Mouse (Mus musculus) ES-E14 (cell line): ENCODE measurements at regions not wholly inside any gene's neighbourhood (a gene's known extent, or its start where the extent isn't known, plus 50 kb on each side); places are given as distances from the start of the nearest gene placed in this dataset.
"Not testable (repeated sequence)": the region's sequence is repeated elsewhere in the genome, so short reads cannot be mapped to it uniquely, and the experiment has no call there.

Source experiments
- DNase-seq: peaks from one replicate; pipeline ENCODE4 v3.0.0-alpha.2; 2013; ENCODE audit warnings: low read depth, low spot score
- H3K27ac ChIP-seq: 2 replicates; pipeline ENCODE4 v1.5.1; 2012; ENCODE audit warnings: low read depth, mild to moderate bottlenecking, low read length, moderate library complexity, mixed read lengths; ENCODE audit not compliant: poor library complexity, insufficient read depth, severe bottlenecking
- H3K36me3 ChIP-seq: 2 replicates; pipeline ENCODE4 v1.6.1; 2012; ENCODE audit warnings: mild to moderate bottlenecking, low read length, moderate library complexity, mixed read lengths; ENCODE audit not compliant: control insufficient read depth, poor library complexity, insufficient read depth, severe bottlenecking
- H3K4me1 ChIP-seq, 2 experiments: fragments of 150-350 bp in 1 of 2; sonication (generic) in 1 of 2; 2 replicates each; pipeline ENCODE4 v1.6.1; 2012; ENCODE audit warnings: low read length in 2 of 2, mild to moderate bottlenecking in 1 of 2, mixed read lengths in 1 of 2; ENCODE audit not compliant: control insufficient read depth in 2 of 2, insufficient read depth in 2 of 2, poor library complexity in 1 of 2
- H3K4me3 ChIP-seq, 2 experiments: fragments of 150-350 bp in 1 of 2; sonication (generic) in 1 of 2; 2 replicates each; pipeline ENCODE4 v1.5.1; 2012; ENCODE audit warnings: low read length in 2 of 2, low read depth in 1 of 2, mild to moderate bottlenecking in 1 of 2, mixed read lengths in 1 of 2; ENCODE audit not compliant: insufficient read depth in 1 of 2, poor library complexity in 1 of 2, severe bottlenecking in 1 of 2
- H3K9ac ChIP-seq: 2 replicates; pipeline ENCODE4 v1.6.1; 2012; ENCODE audit warnings: low read depth, mild to moderate bottlenecking, low read length, mixed read lengths; ENCODE audit not compliant: poor library complexity, insufficient read depth, severe bottlenecking
- H3K9me3 ChIP-seq: fragments of 150-350 bp; sonication (generic); 2 replicates; pipeline ENCODE4 v1.6.1; 2012; ENCODE audit warnings: low read depth, mild to moderate bottlenecking, low read length; ENCODE audit not compliant: control insufficient read depth, insufficient read depth
- CHD2 ChIP-seq: IDR thresholded peaks from 2 replicates; pipeline ENCODE4 v1.6.1; 2014; ENCODE audit warnings: mild to moderate bottlenecking, low read depth, low read length, inconsistent platforms
- HCFC1 ChIP-seq: IDR thresholded peaks from 2 replicates; pipeline ENCODE4 v1.6.1; 2012; ENCODE audit warnings: low read length, inconsistent platforms, borderline replicate concordance; ENCODE audit not compliant: insufficient read depth
- MAFK ChIP-seq: IDR thresholded peaks from 2 replicates; pipeline ENCODE4 v1.6.1; 2014; ENCODE audit warnings: mild to moderate bottlenecking, low read depth, low read length, inconsistent platforms; ENCODE audit not compliant: insufficient read depth
- ZC3H11A ChIP-seq: IDR thresholded peaks from 2 replicates; pipeline ENCODE4 v1.6.1; 2012; ENCODE audit warnings: low read depth, mild to moderate bottlenecking, inconsistent platforms, low read length, borderline replicate concordance
- ZNF384 ChIP-seq: IDR thresholded peaks from 2 replicates; pipeline ENCODE4 v1.6.1; 2012; ENCODE audit warnings: low read depth, low read length, inconsistent platforms
- in situ Hi-C, 2 experiments: fragments of 600-800 bp; cut with MboI; formaldehyde crosslinking; loops; one replicate each; pipeline ENCODE4 v1.15.1; 2025; ENCODE audit warnings: low sequenced_read_pairs in 2 of 2, inconsistent platforms in 1 of 2; ENCODE audit not compliant: unreplicated experiment in 2 of 2

- in situ Hi-C loops, H3K9me3 ChIP-seq, H3K9ac ChIP-seq, H3K4me1 ChIP-seq, H3K4me3 ChIP-seq, H3K36me3 ChIP-seq, DNase-seq, H3K27ac ChIP-seq: not testable (repeated sequence)
These were observed 185.9 kb upstream of the Ube2e2 start for GRCm38 (mm10) chr14:19080001-19080400.

- peak; percentile 58 for DNase-seq
- H3K27ac ChIP-seq: no peak overlapping the region
- in situ Hi-C loops: loop anchor here in 1 of 2 experiments (25.0 kb wide), 1 partner anchor 530 kb away; no protein-coding TSS in a partner anchor
- no peaks in the 10 kb centered on the region for H3K36me3 ChIP-seq
- H3K4me3 ChIP-seq: peak overlapping the region; percentile 71 to 74
- no peaks in the 10 kb centered on the region for H3K9me3 ChIP-seq
- peak overlapping the region; percentile 82 for H3K9ac ChIP-seq
- peaks cover 0 to 2% of the 10 kb centered on the region in 2 experiments; a peak in 1 of 4 replicates for H3K4me1 ChIP-seq
- TF ChIP-seq ZNF384 (no peak), ZC3H11A (peak; percentile 35; the same call in 1 of the 2 replicates)
These were observed 148.1 kb upstream of the Ube2e2 start for GRCm38 (mm10) chr14:19041984-19042760.

DNA sequence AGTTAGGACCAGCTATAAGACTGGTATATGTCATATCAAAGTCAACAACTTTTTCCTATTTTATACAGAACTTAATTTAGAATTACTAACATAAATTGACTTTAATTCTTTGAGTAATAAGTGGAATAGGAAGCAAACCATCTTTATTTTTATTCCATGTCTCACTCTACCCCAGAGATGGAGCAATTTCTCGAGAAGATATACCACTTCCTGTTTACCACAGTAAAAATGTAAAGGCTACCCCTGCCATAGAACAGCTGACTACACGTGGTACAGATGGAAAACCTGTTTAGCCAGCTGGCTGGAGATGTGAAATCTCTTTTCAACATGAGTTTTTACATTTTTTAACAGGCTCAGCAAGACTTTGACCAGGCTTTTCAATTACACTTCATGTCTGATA, 126.0 kb upstream of the Ube2e2 start:
- no peak overlapping the region for H3K27ac ChIP-seq
- TF ChIP-seq CHD2: no peak
- no peak for TF ChIP-seq HCFC1
- no peak for TF ChIP-seq ZC3H11A
- TF ChIP-seq ZNF384: no peak
- TF ChIP-seq MAFK: no peak
- no peaks in the 10 kb centered on the region for H3K4me1 ChIP-seq
- H3K9ac ChIP-seq: no peak overlapping the region
- no peak for DNase-seq
- H3K9me3 ChIP-seq: no peaks in the 10 kb centered on the region
- no peak overlapping the region for H3K4me3 ChIP-seq
- H3K36me3 ChIP-seq: no peaks in the 10 kb centered on the region
- in situ Hi-C loops: no loop called here

GRCm38 (mm10) chr14:19015406-19015805, 121.3 kb upstream of the Ube2e2 start:
- in situ Hi-C loops: no loop called here
- no peaks in the 10 kb centered on the region for H3K4me1 ChIP-seq
- TF ChIP-seq ZNF384: no peak
- no peak for TF ChIP-seq CHD2
- TF ChIP-seq HCFC1: no peak
- no peak for TF ChIP-seq ZC3H11A

DNA sequence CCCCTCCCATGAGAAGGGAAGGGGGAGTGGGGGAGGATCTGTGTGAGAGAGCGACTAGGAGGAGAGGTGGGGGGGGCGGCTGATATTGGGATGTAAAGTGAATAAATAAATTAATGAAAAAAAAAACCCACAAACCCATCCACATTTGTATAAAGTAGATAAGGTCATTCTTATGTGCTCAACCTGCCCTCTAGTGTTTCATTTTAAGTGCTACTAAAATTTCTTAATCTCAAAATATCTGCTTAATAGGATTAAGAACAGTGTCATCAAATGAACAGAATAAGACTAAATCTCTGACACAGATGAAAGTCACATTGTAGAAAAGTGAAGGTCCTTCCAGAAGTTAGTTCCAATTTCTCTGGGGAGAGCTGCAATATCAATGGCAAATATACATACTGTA, 119.5 kb upstream of the Ube2e2 start:
- in situ Hi-C loops, DNase-seq, H3K9me3 ChIP-seq, H3K4me1 ChIP-seq, H3K36me3 ChIP-seq, H3K27ac ChIP-seq, H3K4me3 ChIP-seq, H3K9ac ChIP-seq: not testable (repeated sequence)

More at GRCm38 (mm10) chr14:19015406-19015805, 121.3 kb upstream of the Ube2e2 start:
- H3K27ac ChIP-seq: no peak overlapping the region
- DNase-seq: no peak
- H3K9ac ChIP-seq: no peak overlapping the region
- no peaks in the 10 kb centered on the region for H3K36me3 ChIP-seq
- no peak overlapping the region for H3K4me3 ChIP-seq
- H3K9me3 ChIP-seq: no peaks in the 10 kb centered on the region
